Mouse (Mus musculus): ENCODE results near the gene Rer1. TPM values are rescaled to one million over a fixed set of nuclear protein-coding genes. Genes with fewer than 3 reads are reported as not detected.
A peak's percentile ranks its signal among the peaks of the same experiment; 100 is the strongest.

Rer1 gene
- polyA plus RNA-seq, 1 experiment from 2014 or later = 167 TPM

DNA sequence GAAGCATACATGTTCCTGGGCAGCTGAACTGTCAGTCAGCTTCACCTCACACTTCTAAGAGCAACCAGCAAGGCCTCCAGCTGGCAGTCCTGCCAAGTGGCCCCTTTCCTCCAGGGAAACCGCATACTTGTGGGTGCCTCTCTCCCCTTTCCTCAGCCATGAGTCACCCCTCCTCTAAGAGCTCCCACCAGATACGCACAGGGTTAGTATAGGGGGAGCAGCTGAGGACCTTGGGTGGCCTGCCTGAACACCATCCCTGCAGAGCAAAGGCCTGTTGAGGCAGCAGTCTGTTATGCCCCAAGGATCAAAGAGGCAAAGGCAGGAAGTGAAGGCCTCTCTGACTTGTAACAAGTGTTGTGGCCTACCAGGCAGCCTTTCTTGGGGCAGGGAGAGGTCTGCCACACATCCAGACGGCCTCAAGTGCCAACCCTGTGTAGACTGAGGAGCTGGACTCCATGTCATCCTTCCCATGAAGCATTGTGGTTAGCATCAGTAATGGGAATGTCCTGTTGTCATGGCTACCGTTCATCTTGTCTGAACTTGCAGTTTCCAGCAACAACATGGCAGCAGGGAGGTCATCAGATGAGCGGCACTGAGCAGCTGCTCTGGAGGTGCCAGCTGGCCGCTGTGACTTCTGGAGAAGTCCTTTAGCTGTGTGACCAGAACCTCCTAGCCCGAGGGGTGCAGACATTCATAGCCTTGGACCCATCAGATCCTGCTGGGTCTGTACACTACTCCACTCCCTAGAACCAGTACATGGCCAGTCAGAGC lies 40.6 kb upstream of the Rer1 start:
- no peak overlapping the region for H3K27ac ChIP-seq (ENCODE audit: low read depth, low read length)
- peaks cover 16% of the 10 kb centered on the region for H3K4me1 ChIP-seq (ENCODE audit: control insufficient read depth, insufficient read depth, low read length)
- H3K27me3 ChIP-seq (ENCODE audit: control insufficient read depth, insufficient read depth, low read length) = no peaks in the 10 kb centered on the region
- WGBS = 65% methylated on average over 7 of the region's 7 CpGs
- H3K4me2 ChIP-seq (replicated peaks; ENCODE audit: low read depth, low read length) = no peak overlapping the region
- no peaks in the 10 kb centered on the region for H3K9me3 ChIP-seq (ENCODE audit: control insufficient read depth, low read length)
- H3K4me3 ChIP-seq (ENCODE audit: low read length) = no peak overlapping the region
- H3K9ac ChIP-seq (ENCODE audit: low read depth, low read length) = no peak overlapping the region
- H3K36me3 ChIP-seq (ENCODE audit: control insufficient read depth, insufficient read depth, low read length) = no peaks in the 10 kb centered on the region
- ATAC-seq (ENCODE audit: low FRiP score, low TSS enrichment) = no peak

DNA sequence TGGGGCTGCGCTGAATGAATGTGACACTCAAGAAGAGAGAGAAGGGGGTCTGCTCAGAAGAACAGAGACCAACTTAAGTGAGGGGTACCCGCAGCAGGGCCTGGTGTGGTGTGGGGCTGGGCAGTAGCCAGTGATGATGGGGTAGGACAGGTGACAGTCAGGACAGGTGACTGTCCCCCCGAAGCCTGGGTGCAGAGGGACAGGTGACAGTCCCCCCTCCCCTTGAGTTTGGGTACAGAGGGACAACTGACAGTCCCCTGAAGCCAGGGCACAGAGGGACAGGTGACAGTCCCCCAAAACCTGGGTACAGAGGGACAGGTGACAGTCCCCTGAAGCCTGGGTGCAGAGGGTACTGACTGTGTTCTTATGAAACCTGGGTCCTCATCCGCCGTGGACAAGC lies 40.0 kb upstream of the Rer1 start:
- Histone ChIP-seq H3K4me3 (ENCODE audit: low read length) (no peak overlapping the region), H3K27ac (ENCODE audit: low read depth, low read length) (no peak overlapping the region), H3K9me3 (ENCODE audit: control insufficient read depth, low read length) (no peaks in the 10 kb centered on the region), H3K27me3 (ENCODE audit: control insufficient read depth, insufficient read depth, low read length) (no peaks in the 10 kb centered on the region), H3K36me3 (ENCODE audit: control insufficient read depth, insufficient read depth, low read length) (no peaks in the 10 kb centered on the region), H3K4me1 (ENCODE audit: control insufficient read depth, insufficient read depth, low read length) (peaks cover 16% of the 10 kb centered on the region), H3K9ac (ENCODE audit: low read depth, low read length) (no peak overlapping the region), H3K4me2 (replicated peaks; ENCODE audit: low read depth, low read length) (no peak overlapping the region)
- no peak for ATAC-seq (ENCODE audit: low FRiP score, low TSS enrichment)
- 84% methylated on average over 5 of the region's 5 CpGs for WGBS

DNA sequence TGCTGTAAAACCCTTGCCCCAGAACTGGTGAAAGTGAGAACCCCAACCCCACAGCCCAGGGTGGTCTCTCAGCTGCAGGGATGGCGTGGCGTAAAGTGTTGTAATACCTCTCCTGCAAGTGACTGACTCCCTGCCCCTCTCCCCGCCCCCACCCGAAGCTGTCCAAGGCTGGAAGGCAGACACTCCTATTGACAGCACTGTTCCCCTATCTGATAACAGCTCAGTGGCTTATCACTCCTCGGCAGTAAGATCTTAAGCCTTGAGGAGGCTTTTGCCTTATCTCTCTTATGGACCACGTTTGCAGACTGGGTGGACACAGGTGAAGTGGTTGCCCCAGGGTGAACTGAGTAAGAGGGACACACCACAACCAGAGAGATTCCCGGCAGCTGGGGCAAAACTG lies 39.1 kb upstream of the Rer1 start:
- Histone ChIP-seq H3K27ac (ENCODE audit: low read depth, low read length) (no peak overlapping the region), H3K4me3 (ENCODE audit: low read length) (no peak overlapping the region), H3K36me3 (ENCODE audit: control insufficient read depth, insufficient read depth, low read length) (no peaks in the 10 kb centered on the region), H3K27me3 (ENCODE audit: control insufficient read depth, insufficient read depth, low read length) (no peaks in the 10 kb centered on the region), H3K4me2 (replicated peaks; ENCODE audit: low read depth, low read length) (no peak overlapping the region), H3K4me1 (ENCODE audit: control insufficient read depth, insufficient read depth, low read length) (peaks cover 16% of the 10 kb centered on the region), H3K9me3 (ENCODE audit: control insufficient read depth, low read length) (no peaks in the 10 kb centered on the region), H3K9ac (ENCODE audit: low read depth, low read length) (no peak overlapping the region)
- 42% methylated on average over 7 of the region's 7 CpGs for WGBS
- no peak for ATAC-seq (ENCODE audit: low FRiP score, low TSS enrichment)

DNA sequence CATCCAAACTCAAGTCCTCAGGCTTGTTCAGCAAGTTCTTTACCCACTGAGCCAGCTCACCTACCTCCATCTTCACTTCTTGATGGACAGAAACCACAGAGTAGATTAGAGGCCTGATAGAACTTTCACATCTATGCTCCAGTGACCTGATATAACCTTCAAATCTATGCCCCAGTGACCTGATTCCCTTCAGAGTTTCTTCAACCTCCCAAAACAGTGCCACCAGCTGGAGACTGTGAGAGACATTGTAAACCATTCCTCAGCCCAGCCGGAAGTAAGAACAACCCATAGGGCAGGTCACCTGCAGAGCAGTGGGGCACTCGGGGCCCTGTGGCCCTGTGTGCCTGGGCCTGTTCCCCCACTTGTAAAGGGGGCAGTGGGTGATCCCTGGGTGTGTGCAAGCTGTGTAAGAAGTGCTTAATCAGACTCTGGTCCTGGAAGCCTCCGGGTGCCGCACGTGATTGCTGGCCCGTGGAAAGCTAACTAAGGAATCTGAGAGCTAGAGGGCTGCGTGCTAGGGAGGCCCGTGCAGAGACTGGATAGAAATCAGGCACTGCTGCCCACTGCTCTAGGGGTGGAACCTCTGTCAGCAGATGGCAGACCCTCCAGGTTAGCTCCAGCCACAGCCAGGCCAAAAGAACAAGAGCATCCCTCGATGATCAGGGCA lies 37.8 kb upstream of the Rer1 start:
- Histone ChIP-seq H3K9me3 (ENCODE audit: control insufficient read depth, low read length) (no peaks in the 10 kb centered on the region), H3K4me3 (ENCODE audit: low read length) (no peak overlapping the region), H3K4me1 (ENCODE audit: control insufficient read depth, insufficient read depth, low read length) (peaks cover 16% of the 10 kb centered on the region), H3K4me2 (replicated peaks; ENCODE audit: low read depth, low read length) (no peak overlapping the region), H3K9ac (ENCODE audit: low read depth, low read length) (no peak overlapping the region), H3K36me3 (ENCODE audit: control insufficient read depth, insufficient read depth, low read length) (no peaks in the 10 kb centered on the region), H3K27me3 (ENCODE audit: control insufficient read depth, insufficient read depth, low read length) (no peaks in the 10 kb centered on the region), H3K27ac (ENCODE audit: low read depth, low read length) (peak overlapping the region; percentile 1; the same call in 1 of the 2 replicates)
- 55% methylated on average over 9 of the region's 9 CpGs for WGBS
- ATAC-seq (ENCODE audit: low FRiP score, low TSS enrichment) = no peak

DNA sequence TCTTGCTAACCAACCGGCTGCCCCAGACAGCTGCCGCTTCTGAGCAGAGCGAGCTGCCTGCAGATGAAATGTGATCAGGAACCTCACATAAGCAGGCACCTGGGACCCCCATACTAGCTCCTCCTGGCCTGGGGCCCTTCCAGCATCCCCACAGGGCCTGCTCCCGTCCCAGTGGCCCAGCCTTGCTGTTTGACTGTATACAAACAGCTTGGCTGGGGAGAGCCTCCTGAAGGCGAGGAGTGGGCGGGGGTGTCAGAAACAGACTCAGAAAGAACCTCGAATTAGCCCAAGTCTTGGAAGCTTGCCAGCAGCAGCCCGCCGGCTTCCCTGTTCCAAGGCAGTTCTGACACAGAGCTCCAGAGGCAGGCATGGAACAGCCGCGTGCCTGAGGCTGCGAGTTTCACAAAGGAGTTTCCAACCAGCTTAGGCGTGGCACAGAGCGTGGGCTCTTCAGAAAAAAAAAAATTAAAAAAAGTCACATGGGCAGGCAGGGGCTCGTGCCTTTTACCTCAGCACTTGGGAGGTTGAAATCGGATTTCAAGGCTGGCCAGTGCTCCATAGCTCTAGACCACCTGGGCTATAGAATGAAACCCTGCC lies 36.4 kb upstream of the Rer1 start:
- ATAC-seq (ENCODE audit: low FRiP score, low TSS enrichment) = peak; percentile 54; the same call in 1 of the 2 replicates
- Histone ChIP-seq H3K9ac (ENCODE audit: low read depth, low read length) (peak overlapping the region; percentile 42; the same call in 1 of the 2 replicates), H3K4me1 (ENCODE audit: control insufficient read depth, insufficient read depth, low read length) (peaks cover 16% of the 10 kb centered on the region), H3K36me3 (ENCODE audit: control insufficient read depth, insufficient read depth, low read length) (no peaks in the 10 kb centered on the region), H3K4me2 (replicated peaks; ENCODE audit: low read depth, low read length) (no peak overlapping the region), H3K9me3 (ENCODE audit: control insufficient read depth, low read length) (no peaks in the 10 kb centered on the region), H3K27ac (ENCODE audit: low read depth, low read length) (peak overlapping the region; percentile 69), H3K27me3 (ENCODE audit: control insufficient read depth, insufficient read depth, low read length) (no peaks in the 10 kb centered on the region), H3K4me3 (ENCODE audit: low read length) (no peak overlapping the region)
- WGBS = 24% methylated on average over 16 of the region's 16 CpGs

DNA sequence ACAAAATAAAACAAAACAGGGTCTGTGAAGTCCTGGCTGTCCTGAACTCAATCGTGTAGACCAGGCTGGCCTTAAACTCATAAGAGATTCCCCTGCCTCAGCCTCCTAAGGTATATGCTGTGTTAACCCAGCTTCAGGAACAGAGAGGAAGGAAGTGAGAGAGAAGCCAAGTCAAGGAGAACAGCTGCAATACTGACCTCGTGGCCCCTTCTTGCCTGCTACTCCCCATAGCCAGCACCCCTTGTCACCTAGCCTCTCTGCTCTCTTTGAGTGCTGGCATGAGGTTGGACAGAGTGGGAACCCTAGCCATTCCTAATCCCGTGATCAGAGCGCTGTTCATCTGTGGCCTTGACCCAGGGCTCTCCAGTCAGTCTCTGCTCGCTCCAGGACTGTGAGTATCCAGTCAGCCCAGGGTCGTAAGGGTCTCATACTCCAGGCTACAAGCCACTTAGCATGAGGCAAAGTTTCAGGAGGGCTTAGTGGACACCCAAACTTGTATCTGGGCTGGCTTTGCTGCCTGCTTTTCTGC lies 35.8 kb upstream of the Rer1 start:
- Histone ChIP-seq H3K9ac (ENCODE audit: low read depth, low read length) (peak overlapping the region; percentile 42; the same call in 1 of the 2 replicates), H3K27ac (ENCODE audit: low read depth, low read length) (peak overlapping the region; percentile 69), H3K4me1 (ENCODE audit: control insufficient read depth, insufficient read depth, low read length) (peaks cover 16% of the 10 kb centered on the region), H3K27me3 (ENCODE audit: control insufficient read depth, insufficient read depth, low read length) (no peaks in the 10 kb centered on the region), H3K9me3 (ENCODE audit: control insufficient read depth, low read length) (no peaks in the 10 kb centered on the region), H3K4me2 (replicated peaks; ENCODE audit: low read depth, low read length) (no peak overlapping the region), H3K36me3 (ENCODE audit: control insufficient read depth, insufficient read depth, low read length) (no peaks in the 10 kb centered on the region), H3K4me3 (ENCODE audit: low read length) (no peak overlapping the region)
- ATAC-seq (ENCODE audit: low FRiP score, low TSS enrichment) = no peak
- 74% methylated on average over 6 of the region's 6 CpGs for WGBS

DNA sequence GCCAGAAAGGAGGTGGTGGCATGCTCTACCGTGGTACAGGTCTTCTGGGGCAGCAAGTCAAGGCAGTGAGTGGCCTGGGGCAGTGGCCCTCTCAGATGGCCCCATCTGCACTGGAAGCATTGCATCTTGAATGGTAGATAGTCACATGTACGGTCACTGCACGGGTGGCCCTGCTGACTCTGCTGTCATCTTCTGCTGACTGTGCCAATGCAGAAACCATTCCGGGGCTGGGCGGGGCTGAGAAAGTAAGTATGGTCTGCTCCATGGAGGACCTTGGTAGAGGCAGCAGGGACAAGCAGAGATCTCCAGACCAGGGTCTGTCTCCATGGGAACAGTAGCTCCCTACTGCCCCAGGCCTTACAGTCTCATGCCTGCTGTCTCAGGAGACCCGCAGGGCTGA lies 35.0 kb upstream of the Rer1 start:
- no peaks in the 10 kb centered on the region for H3K27me3 ChIP-seq (ENCODE audit: control insufficient read depth, insufficient read depth, low read length)
- H3K36me3 ChIP-seq (ENCODE audit: control insufficient read depth, insufficient read depth, low read length) = no peaks in the 10 kb centered on the region
- no peak overlapping the region for H3K9ac ChIP-seq (ENCODE audit: low read depth, low read length)
- peak overlapping the region; percentile 62; the same call in 1 of the 2 replicates for H3K27ac ChIP-seq (ENCODE audit: low read depth, low read length)
- H3K4me1 ChIP-seq (ENCODE audit: control insufficient read depth, insufficient read depth, low read length) = peaks cover 12% of the 10 kb centered on the region
- no peak for ATAC-seq (ENCODE audit: low FRiP score, low TSS enrichment)
- 81% methylated on average over 6 of the region's 6 CpGs for WGBS
- H3K9me3 ChIP-seq (ENCODE audit: control insufficient read depth, low read length) = no peaks in the 10 kb centered on the region
- H3K4me2 ChIP-seq (replicated peaks; ENCODE audit: low read depth, low read length) = no peak overlapping the region
- H3K4me3 ChIP-seq (ENCODE audit: low read length) = no peak overlapping the region

DNA sequence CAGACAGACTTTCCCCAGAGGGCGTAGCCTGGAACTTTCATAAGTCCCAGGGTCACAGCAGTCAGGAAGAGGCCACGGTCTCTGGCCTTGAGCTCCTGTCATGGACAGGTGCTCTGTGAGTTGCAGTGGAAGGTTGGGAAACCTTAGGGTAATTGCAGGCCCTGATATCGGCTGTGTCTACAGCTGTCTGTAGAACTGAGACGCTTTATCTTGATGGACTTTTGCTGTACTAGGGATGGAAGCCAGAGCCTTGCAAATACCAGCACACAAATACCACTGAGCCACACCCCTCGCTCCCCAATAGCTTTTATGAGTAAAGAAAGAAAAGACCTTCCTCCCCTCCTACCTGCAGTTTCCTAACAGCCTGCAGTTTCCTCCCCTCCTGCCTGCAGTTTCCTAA lies 34.4 kb upstream of the Rer1 start:
- H3K36me3 ChIP-seq (ENCODE audit: control insufficient read depth, insufficient read depth, low read length) = no peaks in the 10 kb centered on the region
- peaks cover 12% of the 10 kb centered on the region for H3K4me1 ChIP-seq (ENCODE audit: control insufficient read depth, insufficient read depth, low read length)
- ATAC-seq (ENCODE audit: low FRiP score, low TSS enrichment) = no peak
- no peak overlapping the region for H3K4me2 ChIP-seq (replicated peaks; ENCODE audit: low read depth, low read length)
- H3K4me3 ChIP-seq (ENCODE audit: low read length) = no peak overlapping the region
- WGBS = 70% methylated on average over 5 of the region's 5 CpGs
- no peak overlapping the region for H3K9ac ChIP-seq (ENCODE audit: low read depth, low read length)
- no peak overlapping the region for H3K27ac ChIP-seq (ENCODE audit: low read depth, low read length)
- H3K9me3 ChIP-seq (ENCODE audit: control insufficient read depth, low read length) = no peaks in the 10 kb centered on the region
- H3K27me3 ChIP-seq (ENCODE audit: control insufficient read depth, insufficient read depth, low read length) = no peaks in the 10 kb centered on the region

DNA sequence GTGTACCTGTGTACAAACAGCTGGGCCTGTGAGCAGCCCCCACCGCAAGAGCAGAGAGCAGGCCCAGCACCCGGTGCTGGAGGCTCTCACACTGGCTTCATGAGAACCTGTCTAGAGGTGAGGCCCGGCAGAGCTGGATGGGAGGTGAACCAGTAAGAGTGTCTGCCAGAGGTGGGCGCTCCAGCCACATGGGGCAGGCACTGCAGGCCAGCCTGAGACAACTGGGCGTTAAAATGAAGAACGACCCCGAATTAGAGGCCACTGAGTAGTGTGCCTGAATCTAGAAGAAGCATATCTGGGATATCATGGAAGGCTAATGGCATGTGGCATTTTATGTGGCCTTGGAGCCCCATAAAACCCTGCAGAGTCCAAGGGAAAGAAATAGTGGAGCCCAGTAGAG lies 33.9 kb upstream of the Rer1 start:
- H3K9ac ChIP-seq (ENCODE audit: low read depth, low read length) = no peak overlapping the region
- no peaks in the 10 kb centered on the region for H3K27me3 ChIP-seq (ENCODE audit: control insufficient read depth, insufficient read depth, low read length)
- H3K9me3 ChIP-seq (ENCODE audit: control insufficient read depth, low read length) = no peaks in the 10 kb centered on the region
- H3K27ac ChIP-seq (ENCODE audit: low read depth, low read length) = no peak overlapping the region
- H3K4me1 ChIP-seq (ENCODE audit: control insufficient read depth, insufficient read depth, low read length) = peaks cover 12% of the 10 kb centered on the region
- WGBS = 82% methylated on average over 7 of the region's 7 CpGs
- no peaks in the 10 kb centered on the region for H3K36me3 ChIP-seq (ENCODE audit: control insufficient read depth, insufficient read depth, low read length)
- H3K4me2 ChIP-seq (replicated peaks; ENCODE audit: low read depth, low read length) = no peak overlapping the region
- ATAC-seq (ENCODE audit: low FRiP score, low TSS enrichment) = no peak
- no peak overlapping the region for H3K4me3 ChIP-seq (ENCODE audit: low read length)
